Mouse (Mus musculus): ENCODE data around the gene Tut1. TPM values are rescaled to one million over a fixed set of nuclear protein-coding genes. Genes with fewer than 3 reads are reported as not detected.
A peak's percentile ranks its signal among the peaks of the same experiment; 100 is the strongest.

Tut1 gene
- polyA plus RNA-seq, 1 experiment from 2014 or later: 20.4 TPM

DNA sequence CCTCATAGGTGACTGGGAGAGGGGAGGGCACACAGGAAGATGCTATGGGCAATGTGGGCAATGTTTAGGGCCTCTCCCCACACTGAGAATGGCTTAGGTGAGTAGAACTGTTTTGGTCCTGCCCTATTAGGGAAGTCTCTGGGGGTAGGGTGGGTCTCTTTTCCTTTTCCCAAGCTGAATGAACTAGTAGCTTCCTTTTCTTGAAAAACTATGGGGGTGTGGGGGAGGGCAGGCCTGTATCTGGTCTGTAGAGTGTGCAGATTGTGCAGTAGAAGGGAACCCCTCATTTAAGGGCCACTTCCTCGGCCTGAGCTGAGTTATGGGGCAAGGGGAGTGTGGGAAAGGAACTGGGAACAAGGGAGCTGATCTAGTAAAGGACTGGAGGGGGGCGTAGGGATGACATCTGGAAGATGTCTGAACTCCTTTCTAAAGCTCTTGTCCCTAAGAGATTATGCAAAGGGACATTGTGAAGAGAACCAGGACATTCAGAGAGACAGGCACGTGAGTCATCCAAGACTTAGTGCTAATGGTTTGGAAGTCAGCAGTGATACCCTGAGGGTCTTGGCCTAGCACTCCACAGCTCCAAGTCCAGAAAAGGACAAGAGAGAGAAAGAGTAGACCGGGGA lies 37.7 kb downstream of the Tut1 start:
- peaks cover 9% of the 10 kb centered on the region for H3K4me1 ChIP-seq (ENCODE audit: control insufficient read depth, insufficient read depth, low read length)
- no peak overlapping the region for H3K9ac ChIP-seq (replicated peaks; ENCODE audit: low read depth, low read length)
- no peak overlapping the region; the same call in 1 of the 2 replicates for H3K4me2 ChIP-seq (ENCODE audit: low read depth, low read length)
- WGBS: 82% methylated on average over 4 of the region's 4 CpGs
- no peaks in the 10 kb centered on the region for H3K9me3 ChIP-seq (ENCODE audit: control insufficient read depth, low read length)
- no peak overlapping the region for H3K4me3 ChIP-seq (ENCODE audit: low read depth, low read length)
- no peak for ATAC-seq (ENCODE audit: low read depth)
- no peaks in the 10 kb centered on the region for H3K36me3 ChIP-seq (ENCODE audit: control insufficient read depth, insufficient read depth, low read length)
- H3K27me3 ChIP-seq (ENCODE audit: control insufficient read depth, insufficient read depth, low read length): 0 out of 2 replicates have a peak, but pooled peaks cover 11% of the 10 kb centered on the region
- H3K27ac ChIP-seq (ENCODE audit: low read depth, low read length): no peak overlapping the region

DNA sequence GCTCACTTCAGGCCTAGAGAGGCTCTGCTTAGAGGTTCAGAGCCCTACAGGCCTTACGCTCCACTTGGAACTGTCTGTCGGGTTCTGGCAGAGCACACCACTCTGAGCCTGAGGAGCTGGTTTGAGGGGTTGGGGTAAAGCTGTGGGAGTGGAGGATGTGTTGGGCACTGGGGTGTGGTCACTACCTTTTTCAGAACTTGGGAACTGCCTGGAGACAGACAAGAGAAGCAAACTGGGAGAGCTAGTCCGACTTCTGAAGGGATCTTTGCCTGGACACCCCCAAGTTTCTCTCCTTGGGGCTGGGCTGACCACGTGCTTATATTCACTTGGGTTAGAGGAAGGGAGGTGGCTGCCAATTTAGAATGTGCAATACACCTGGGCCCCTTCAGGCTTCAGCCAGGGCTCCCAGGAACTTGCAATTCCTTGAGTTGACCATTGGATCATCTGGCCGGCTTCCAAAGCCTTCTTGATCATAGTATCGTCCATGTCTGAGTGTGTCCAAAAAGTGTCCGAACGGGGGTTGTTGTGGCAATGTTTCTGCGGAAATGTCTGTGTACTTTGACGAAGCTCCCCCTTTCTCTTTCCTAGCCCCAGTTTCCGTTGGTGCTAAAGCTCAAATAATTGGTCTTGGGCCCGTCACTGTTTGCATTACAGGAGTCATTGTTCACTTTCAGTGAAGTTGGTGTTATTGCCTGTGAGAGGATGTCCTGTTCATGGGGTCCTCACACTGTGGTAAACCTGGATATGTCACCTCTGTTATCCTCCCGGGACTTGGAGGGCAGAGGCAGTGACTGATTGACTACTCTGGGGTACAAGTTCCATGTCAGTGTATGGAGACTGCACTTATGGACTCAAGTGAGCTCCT lies 38.5 kb downstream of the Tut1 start:
- H3K27ac ChIP-seq (ENCODE audit: low read depth, low read length): no peak overlapping the region
- WGBS: 79% methylated on average over 13 of the region's 13 CpGs
- no peaks in the 10 kb centered on the region for H3K9me3 ChIP-seq (ENCODE audit: control insufficient read depth, low read length)
- H3K9ac ChIP-seq (replicated peaks; ENCODE audit: low read depth, low read length): no peak overlapping the region
- no peaks in the 10 kb centered on the region for H3K36me3 ChIP-seq (ENCODE audit: control insufficient read depth, insufficient read depth, low read length)
- no peak for ATAC-seq (ENCODE audit: low read depth)
- H3K4me3 ChIP-seq (ENCODE audit: low read depth, low read length): no peak overlapping the region
- 0 out of 2 replicates have a peak, but pooled peaks cover 11% of the 10 kb centered on the region for H3K27me3 ChIP-seq (ENCODE audit: control insufficient read depth, insufficient read depth, low read length)
- no peak overlapping the region; the same call in 1 of the 2 replicates for H3K4me2 ChIP-seq (ENCODE audit: low read depth, low read length)
- peaks cover 9% of the 10 kb centered on the region for H3K4me1 ChIP-seq (ENCODE audit: control insufficient read depth, insufficient read depth, low read length)

DNA sequence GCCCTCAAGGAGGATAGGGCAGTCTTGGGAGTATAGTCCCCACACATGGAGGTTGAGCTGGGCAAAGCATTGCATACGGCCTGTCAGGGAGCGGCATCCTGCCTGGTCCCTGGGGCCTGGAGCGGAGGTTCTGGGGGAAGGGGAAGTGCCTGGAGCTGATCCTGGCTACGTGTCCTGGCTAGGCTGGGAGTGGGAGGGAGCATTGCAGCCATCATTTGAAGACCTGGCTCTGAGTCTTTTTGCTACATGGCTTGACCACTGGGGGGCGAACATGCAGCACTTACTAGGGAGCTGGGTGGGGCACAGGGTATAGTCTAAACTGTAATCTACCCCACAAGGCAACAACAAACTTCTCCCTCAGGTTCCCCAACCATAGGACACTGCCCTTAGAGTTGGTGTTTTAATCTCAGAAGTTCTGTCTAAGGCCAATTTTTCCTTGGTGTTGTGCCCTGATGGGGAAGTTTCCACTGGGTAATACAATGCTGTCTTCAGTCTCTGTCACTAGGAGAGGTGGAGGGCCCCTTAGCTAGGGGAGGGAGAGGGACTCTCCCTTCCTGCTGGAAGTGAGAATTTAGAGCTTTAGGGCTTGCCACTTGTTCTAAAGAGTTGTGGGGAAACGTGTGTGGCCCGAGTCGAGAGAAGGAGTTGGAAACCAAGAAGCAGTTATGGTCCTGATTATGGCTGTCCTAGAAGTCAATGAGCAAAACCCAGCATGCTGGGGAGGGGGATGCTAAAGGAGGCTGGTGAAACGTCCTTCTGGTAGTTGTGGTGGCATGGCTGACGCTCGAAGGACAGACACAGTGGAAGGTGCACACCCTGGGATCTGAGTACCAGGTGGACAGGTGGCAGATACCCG lies 39.4 kb downstream of the Tut1 start:
- H3K9me3 ChIP-seq (ENCODE audit: control insufficient read depth, low read length): no peaks in the 10 kb centered on the region
- H3K4me2 ChIP-seq (ENCODE audit: low read depth, low read length): no peak overlapping the region
- H3K4me3 ChIP-seq (ENCODE audit: low read depth, low read length): no peak overlapping the region
- no peaks in the 10 kb centered on the region for H3K36me3 ChIP-seq (ENCODE audit: control insufficient read depth, insufficient read depth, low read length)
- WGBS: 23% methylated on average over 12 of the region's 12 CpGs
- no peak for ATAC-seq (ENCODE audit: low read depth)
- H3K27ac ChIP-seq (ENCODE audit: low read depth, low read length): no peak overlapping the region
- no peak overlapping the region for H3K9ac ChIP-seq (replicated peaks; ENCODE audit: low read depth, low read length)
- 0 out of 2 replicates have a peak, but pooled peaks cover 7% of the 10 kb centered on the region for H3K27me3 ChIP-seq (ENCODE audit: control insufficient read depth, insufficient read depth, low read length)
- peaks cover 9% of the 10 kb centered on the region for H3K4me1 ChIP-seq (ENCODE audit: control insufficient read depth, insufficient read depth, low read length)

DNA sequence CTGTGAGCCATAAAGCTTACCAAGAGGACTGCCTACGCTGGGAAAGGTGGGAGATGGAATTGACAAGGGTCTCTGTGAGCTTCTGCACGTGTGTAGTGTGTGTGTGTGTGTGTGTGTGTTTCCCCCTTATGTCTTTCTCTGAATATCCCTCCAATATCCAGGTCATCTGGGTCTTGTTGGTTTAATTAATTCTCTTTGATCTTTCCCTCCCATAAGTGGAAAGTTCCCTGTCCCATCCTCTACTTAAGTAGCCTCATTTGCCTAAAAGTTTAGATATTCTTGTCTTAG lies 39.9 kb downstream of the Tut1 start:
- Histone ChIP-seq H3K4me1 (ENCODE audit: control insufficient read depth, insufficient read depth, low read length) (peaks cover 9% of the 10 kb centered on the region), H3K9ac (replicated peaks; ENCODE audit: low read depth, low read length) (no peak overlapping the region), H3K36me3 (ENCODE audit: control insufficient read depth, insufficient read depth, low read length) (no peaks in the 10 kb centered on the region), H3K4me2 (ENCODE audit: low read depth, low read length) (no peak overlapping the region), H3K4me3 (ENCODE audit: low read depth, low read length) (no peak overlapping the region), H3K27me3 (ENCODE audit: control insufficient read depth, insufficient read depth, low read length) (0 out of 2 replicates have a peak, but pooled peaks cover 1% of the 10 kb centered on the region), H3K9me3 (ENCODE audit: control insufficient read depth, low read length) (no peaks in the 10 kb centered on the region), H3K27ac (ENCODE audit: low read depth, low read length) (no peak overlapping the region)
- 43% methylated on average over 2 of the region's 2 CpGs for WGBS
- no peak for ATAC-seq (ENCODE audit: low read depth)

DNA sequence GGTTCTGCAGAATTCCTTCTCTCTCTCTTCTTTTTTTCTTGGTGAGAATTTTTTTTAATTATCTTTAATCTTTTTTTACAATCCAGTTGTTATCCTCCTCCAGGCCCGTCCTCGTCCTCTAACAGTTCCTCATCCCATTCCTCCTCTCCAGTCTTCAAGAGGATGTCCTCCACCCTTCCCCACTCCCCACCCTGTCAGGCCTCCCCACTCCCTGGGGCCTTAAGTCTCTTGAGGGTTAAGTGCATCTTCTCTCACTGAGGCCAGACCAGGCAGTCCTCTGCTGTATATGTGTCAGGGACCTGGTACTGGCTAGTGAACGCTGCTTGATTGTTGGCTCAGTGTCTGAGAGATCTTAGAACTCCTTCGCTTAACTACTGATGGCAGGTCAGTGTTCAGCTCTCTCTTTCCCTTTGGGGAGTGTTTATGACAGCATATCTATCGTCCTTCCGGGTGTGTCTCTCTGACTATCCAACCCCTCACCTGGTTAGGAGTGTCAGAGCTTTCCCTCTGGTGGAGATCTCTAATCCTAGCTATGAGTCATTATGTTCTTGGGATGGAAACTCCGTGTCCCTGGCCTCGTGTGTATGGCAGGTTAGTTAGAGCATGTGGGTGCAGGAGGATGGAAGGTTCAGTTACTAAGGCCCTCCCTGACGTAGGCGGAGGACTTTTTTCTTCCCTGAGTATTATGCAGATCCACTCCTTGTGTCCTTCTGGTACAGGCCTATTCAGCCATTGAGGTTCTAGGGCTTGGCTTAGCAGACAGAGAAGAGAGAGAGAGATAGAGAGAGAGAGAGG lies 41.4 kb downstream of the Tut1 start:
- Histone ChIP-seq H3K27ac (ENCODE audit: low read depth, low read length) (no peak overlapping the region), H3K9me3 (ENCODE audit: control insufficient read depth, low read length) (no peaks in the 10 kb centered on the region), H3K27me3 (ENCODE audit: control insufficient read depth, insufficient read depth, low read length) (no peaks in the 10 kb centered on the region), H3K36me3 (ENCODE audit: control insufficient read depth, insufficient read depth, low read length) (no peaks in the 10 kb centered on the region), H3K4me3 (ENCODE audit: low read depth, low read length) (no peak overlapping the region), H3K4me1 (ENCODE audit: control insufficient read depth, insufficient read depth, low read length) (peaks cover 4% of the 10 kb centered on the region), H3K4me2 (ENCODE audit: low read depth, low read length) (no peak overlapping the region), H3K9ac (replicated peaks; ENCODE audit: low read depth, low read length) (no peak overlapping the region)
- no peak for ATAC-seq (ENCODE audit: low read depth)
- 83% methylated on average over 10 of the region's 10 CpGs for WGBS

DNA sequence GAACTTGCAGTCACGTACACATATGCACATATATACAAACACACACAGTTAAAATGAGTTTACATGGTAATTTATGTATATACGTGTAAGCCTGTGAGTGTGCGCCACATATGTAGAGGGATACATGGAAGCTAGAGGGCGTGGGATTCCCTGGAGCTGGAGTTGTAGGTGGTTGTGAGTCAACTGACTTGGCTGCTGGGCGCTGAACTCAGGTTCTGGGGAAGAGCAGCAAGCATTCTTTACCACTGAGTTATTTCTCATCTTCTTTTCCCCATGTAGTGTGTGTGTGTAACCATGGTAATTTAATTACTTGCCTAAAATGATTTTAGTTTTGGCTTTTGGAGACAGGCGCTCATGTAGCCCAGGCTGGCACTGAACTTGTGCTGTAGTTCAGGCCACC lies 43.0 kb downstream of the Tut1 start:
- WGBS: 91% methylated on average over 6 of the region's 6 CpGs
- H3K4me3 ChIP-seq (ENCODE audit: low read depth, low read length): no peak overlapping the region
- ATAC-seq (ENCODE audit: low read depth): no peak

DNA sequence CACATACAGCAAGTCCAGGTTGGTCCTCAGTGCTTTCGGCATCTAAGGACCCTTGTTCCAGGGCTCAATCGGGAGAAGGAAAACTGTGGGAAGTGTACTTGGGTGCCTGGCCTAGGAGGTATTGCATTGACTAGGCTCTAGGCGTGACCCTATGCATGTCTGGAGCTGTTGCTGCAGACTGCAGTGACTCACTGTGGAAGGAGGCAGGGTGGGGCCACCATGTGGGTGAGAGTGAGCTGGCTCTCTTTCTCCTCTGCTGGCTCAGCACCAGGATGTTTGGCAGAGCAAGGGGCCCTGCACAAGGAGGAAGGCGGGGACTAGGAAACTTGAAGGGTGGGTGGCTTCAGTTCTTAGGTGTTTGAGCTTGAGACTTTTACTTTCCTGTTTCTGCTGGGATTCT lies 43.9 kb downstream of the Tut1 start:
- H3K4me3 ChIP-seq (ENCODE audit: low read depth, low read length): no peak overlapping the region
- no peaks in the 10 kb centered on the region for H3K27me3 ChIP-seq (ENCODE audit: control insufficient read depth, insufficient read depth, low read length)
- ATAC-seq (ENCODE audit: low read depth): peak; percentile 51
- no peaks in the 10 kb centered on the region for H3K9me3 ChIP-seq (ENCODE audit: control insufficient read depth, low read length)
- no peak overlapping the region for H3K4me2 ChIP-seq (ENCODE audit: low read depth, low read length)
- H3K27ac ChIP-seq (ENCODE audit: low read depth, low read length): no peak overlapping the region
- no peak overlapping the region for H3K9ac ChIP-seq (replicated peaks; ENCODE audit: low read depth, low read length)
- H3K4me1 ChIP-seq (ENCODE audit: control insufficient read depth, insufficient read depth, low read length): no peaks in the 10 kb centered on the region
- H3K36me3 ChIP-seq (ENCODE audit: control insufficient read depth, insufficient read depth, low read length): no peaks in the 10 kb centered on the region
- 77% methylated on average over 4 of the region's 4 CpGs for WGBS

More for the DNA sequence above, 43.0 kb downstream of the Tut1 start:
- H3K27ac ChIP-seq (ENCODE audit: low read depth, low read length): no peak overlapping the region
- no peaks in the 10 kb centered on the region; the same call in 1 of the 2 replicates for H3K4me1 ChIP-seq (ENCODE audit: control insufficient read depth, insufficient read depth, low read length)
- no peaks in the 10 kb centered on the region for H3K9me3 ChIP-seq (ENCODE audit: control insufficient read depth, low read length)
- no peak overlapping the region for H3K9ac ChIP-seq (replicated peaks; ENCODE audit: low read depth, low read length)
- no peaks in the 10 kb centered on the region for H3K27me3 ChIP-seq (ENCODE audit: control insufficient read depth, insufficient read depth, low read length)
- no peaks in the 10 kb centered on the region for H3K36me3 ChIP-seq (ENCODE audit: control insufficient read depth, insufficient read depth, low read length)
- no peak overlapping the region for H3K4me2 ChIP-seq (ENCODE audit: low read depth, low read length)

DNA sequence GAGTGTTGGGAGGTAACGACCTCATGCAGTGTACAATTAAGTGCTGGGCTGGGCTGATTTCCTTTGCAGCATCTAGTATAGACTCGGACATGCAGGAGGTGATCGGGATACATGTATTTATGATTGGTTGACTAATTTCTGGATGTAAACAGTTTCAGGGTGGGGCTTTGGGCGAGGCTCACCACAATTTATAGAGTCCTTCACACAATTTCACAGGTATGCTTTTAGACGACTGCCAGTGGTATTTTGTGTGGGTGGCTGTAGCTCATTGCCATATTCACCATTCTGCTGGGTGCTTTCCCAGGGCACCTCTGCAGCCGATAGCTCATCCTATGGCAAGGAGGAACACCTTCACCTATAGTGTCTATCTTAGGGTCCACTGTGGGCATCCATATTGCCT lies 44.9 kb downstream of the Tut1 start:
- ATAC-seq (ENCODE audit: low read depth): no peak
- WGBS: 82% methylated on average over 6 of the region's 6 CpGs

More for the DNA sequence above, 44.9 kb downstream of the Tut1 start:
- H3K9me3 ChIP-seq (ENCODE audit: control insufficient read depth, low read length): no peaks in the 10 kb centered on the region
- no peak overlapping the region for H3K4me3 ChIP-seq (ENCODE audit: low read depth, low read length)
- no peak overlapping the region for H3K27ac ChIP-seq (ENCODE audit: low read depth, low read length)
- H3K9ac ChIP-seq (replicated peaks; ENCODE audit: low read depth, low read length): no peak overlapping the region
- H3K36me3 ChIP-seq (ENCODE audit: control insufficient read depth, insufficient read depth, low read length): no peaks in the 10 kb centered on the region
- H3K27me3 ChIP-seq (ENCODE audit: control insufficient read depth, insufficient read depth, low read length): no peaks in the 10 kb centered on the region
- no peak overlapping the region for H3K4me2 ChIP-seq (ENCODE audit: low read depth, low read length)
- H3K4me1 ChIP-seq (ENCODE audit: control insufficient read depth, insufficient read depth, low read length): no peaks in the 10 kb centered on the region

Data from neural tube, embryonic 14.5 days (tissue).